ENCODE assay signal across 22 mouse cellular contexts in the genomic region with DNA sequence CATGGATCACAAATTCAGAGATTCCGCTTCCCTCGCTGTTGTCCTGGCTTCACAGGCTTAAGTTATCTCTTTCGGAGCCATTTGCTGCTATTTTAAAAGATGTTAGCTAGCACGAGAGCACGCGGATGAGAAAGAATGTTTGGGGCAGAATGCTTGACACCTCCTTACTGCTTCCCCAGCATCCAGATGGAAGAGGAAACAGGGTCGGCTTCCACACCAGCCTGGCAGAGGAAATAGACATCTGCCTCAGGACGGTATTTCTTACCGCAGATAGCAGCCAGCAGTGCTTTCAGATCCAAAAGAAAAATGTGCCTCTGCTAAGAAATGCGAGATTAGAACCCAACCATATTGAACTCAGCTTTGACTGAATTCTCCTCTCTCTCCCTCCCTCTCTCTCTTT.
DNase-seq lines count a peak whose midpoint lies in the region; ATAC-seq lines count a peak whose summit lies in the region.
"Had no signal": no experiment of that assay in that cellular context is flagged by ENCODE, and none has a peak within 500 bp of the region (broad histone marks: within the 10 kb centered on the region; RNA-seq: fewer than 3 reads in every experiment).

No protein-coding gene starts in this region.

- no peaks in the 10 kb centered on the region for H3K4me1 ChIP-seq in forebrain, embryonic 16.5 days (replicated peaks; ENCODE audit: control insufficient read depth, insufficient read depth, low read length)
- H3K4me1 ChIP-seq in forebrain, embryonic 15.5 days: no peaks in the 10 kb centered on the region
- H3K4me1 ChIP-seq in midbrain, embryonic 13.5 days (replicated peaks): no peaks in the 10 kb centered on the region
- H3K4me1 ChIP-seq: limb, embryonic 12.5 days; liver, embryonic 12.5 days had no signal

- peak; percentile 23 for DNase-seq in left cerebral cortex, adult 11 months (ENCODE audit: low spot score)
- no peak for DNase-seq in left cerebral cortex, postnatal 4 days
- DNase-seq in left cerebral cortex, adult 9 months (ENCODE audit: low spot score in 2 of 2): peak; percentile 13 to 44
- DNase-seq in right cerebral cortex, postnatal 36 days (ENCODE audit: low spot score in 2 of 2): peak; percentile 20 to 29
- DNase-seq in gastrocnemius, postnatal 10 days: no peak
- DNase-seq: adrenal gland, adult 2 months; cerebellum, adult 11 months; cerebellum, postnatal 14 days; kidney, adult 11 months; kidney, postnatal 10 days; lung, adult 2 months; lung, postnatal 4 days had no signal

- no peak overlapping the region for H3K4me2 ChIP-seq in forebrain, embryonic 16.5 days (ENCODE audit: low read length)
- no peak overlapping the region for H3K4me2 ChIP-seq in forebrain, embryonic 15.5 days (replicated peaks)
- H3K4me2 ChIP-seq in midbrain, embryonic 13.5 days (replicated peaks): no peak overlapping the region
- H3K4me2 ChIP-seq: heart, embryonic 15.5 days; limb, embryonic 12.5 days; liver, embryonic 12.5 days had no signal

- H3K27ac ChIP-seq in forebrain, embryonic 16.5 days (ENCODE audit: low read length): no peak overlapping the region
- no peak overlapping the region for H3K27ac ChIP-seq in forebrain, embryonic 15.5 days (replicated peaks)
- no peak overlapping the region for H3K27ac ChIP-seq in midbrain, embryonic 13.5 days
- H3K27ac ChIP-seq: heart, embryonic 15.5 days; hindbrain, embryonic 10.5 days; hindbrain, postnatal 0 days; layer of hippocampus, adult 2 months; limb, embryonic 12.5 days; liver, embryonic 12.5 days; midbrain, embryonic 10.5 days had no signal

- H3K9ac ChIP-seq in forebrain, embryonic 16.5 days (replicated peaks; ENCODE audit: low read depth, low read length): no peak overlapping the region
- no peak overlapping the region for H3K9ac ChIP-seq in forebrain, embryonic 15.5 days (replicated peaks)
- H3K9ac ChIP-seq in midbrain, embryonic 13.5 days (replicated peaks): no peak overlapping the region
- H3K9ac ChIP-seq: heart, embryonic 15.5 days; limb, embryonic 12.5 days; liver, embryonic 12.5 days had no signal

- no peaks in the 10 kb centered on the region for H3K9me3 ChIP-seq in forebrain, embryonic 16.5 days (ENCODE audit: control insufficient read depth, low read length)
- no peaks in the 10 kb centered on the region for H3K9me3 ChIP-seq in forebrain, embryonic 15.5 days
- no peaks in the 10 kb centered on the region for H3K9me3 ChIP-seq in midbrain, embryonic 13.5 days
- H3K9me3 ChIP-seq: heart, embryonic 15.5 days; hindbrain, embryonic 10.5 days; limb, embryonic 12.5 days; liver, embryonic 12.5 days; midbrain, embryonic 10.5 days had no signal

- intact Hi-C loops in left cerebral cortex, postnatal 4 days (cut with DNase I): no loop called here

- 56% methylated on average over 10 of the region's 10 CpGs for WGBS in forebrain, embryonic 16.5 days
- 70% methylated on average over 10 of the region's 10 CpGs for WGBS in forebrain, embryonic 15.5 days
- 81% methylated on average over 10 of the region's 10 CpGs for WGBS in midbrain, embryonic 13.5 days

- no peaks in the 10 kb centered on the region for H3K27me3 ChIP-seq in forebrain, embryonic 16.5 days (replicated peaks; ENCODE audit: control insufficient read depth, insufficient read depth, low read length)
- H3K27me3 ChIP-seq in forebrain, embryonic 15.5 days: no peaks in the 10 kb centered on the region
- peaks cover 16% of the 10 kb centered on the region; the same call in 1 of the 2 replicates for H3K27me3 ChIP-seq in midbrain, embryonic 13.5 days
- H3K27me3 ChIP-seq: limb, embryonic 12.5 days; liver, embryonic 12.5 days had no signal

- no peaks in the 10 kb centered on the region for H3K36me3 ChIP-seq in forebrain, embryonic 16.5 days (ENCODE audit: control insufficient read depth, insufficient read depth)
- H3K36me3 ChIP-seq in forebrain, embryonic 15.5 days: no peaks in the 10 kb centered on the region
- no peaks in the 10 kb centered on the region for H3K36me3 ChIP-seq in midbrain, embryonic 13.5 days
- H3K36me3 ChIP-seq: heart, embryonic 15.5 days; hindbrain, embryonic 10.5 days; limb, embryonic 12.5 days; liver, embryonic 12.5 days; midbrain, embryonic 10.5 days had no signal

- no peak overlapping the region for H3K4me3 ChIP-seq in forebrain, embryonic 16.5 days (replicated peaks; ENCODE audit: low read length)
- H3K4me3 ChIP-seq in forebrain, embryonic 15.5 days: no peak overlapping the region
- no peak overlapping the region for H3K4me3 ChIP-seq in midbrain, embryonic 13.5 days (replicated peaks)
- H3K4me3 ChIP-seq: heart, embryonic 15.5 days; hindbrain, embryonic 10.5 days; layer of hippocampus, adult 2 months; limb, embryonic 12.5 days; liver, embryonic 12.5 days; midbrain, embryonic 10.5 days had no signal

- ATAC-seq in forebrain, embryonic 16.5 days: peak; percentile 45; the same call in 1 of the 2 replicates
- ATAC-seq in forebrain, embryonic 15.5 days (replicated peaks): no peak; the same call in 1 of the 2 replicates
- no peak for ATAC-seq in midbrain, embryonic 13.5 days
- ATAC-seq: hindbrain, postnatal 0 days; liver, embryonic 12.5 days had no signal

Comparison
In these comparisons a context has a peak if more than half of its experiments do, and no peak if none do; other contexts are left out.
1. DNase-seq: peak in left cerebral cortex, adult 11 months (single experiment), left cerebral cortex, adult 9 months (2 of 2) and right cerebral cortex, postnatal 36 days (2 of 2); none in left cerebral cortex, postnatal 4 days (single experiment) and gastrocnemius, postnatal 10 days (single experiment).